Mouse (Mus musculus) neural tube, embryonic 15.5 days (tissue): ENCODE data around the gene Rasa2. TPM values are rescaled to one million over a fixed set of nuclear protein-coding genes. Genes with fewer than 3 reads are reported as not detected.
"Not testable (repeated sequence)": the region's sequence is repeated elsewhere in the genome, so short reads cannot be mapped to it uniquely, and the experiment has no call there.

Experiments
- ATAC-seq: fragments of 200-750 bp; cut with Nextera tagmentation; 2 replicates; pipeline ENCODE4 v1.8.0; 2017; ENCODE audit warnings: mild to moderate bottlenecking, moderate TSS enrichment, moderate library complexity; ENCODE audit not compliant: low FRiP score
- H3K27ac ChIP-seq: fragments of 300-500 bp; sonication (generic); replicated peaks from 2 replicates; pipeline ENCODE4 v1.5.1; 2015; ENCODE audit warnings: mild to moderate bottlenecking, inconsistent platforms
- H3K27me3 ChIP-seq: fragments of 300-500 bp; sonication (generic); replicated peaks from 2 replicates; pipeline ENCODE4 v1.6.1; 2015; ENCODE audit warnings: inconsistent platforms
- H3K36me3 ChIP-seq: fragments of 300-500 bp; sonication (generic); 2 replicates; pipeline ENCODE4 v1.6.1; 2015; ENCODE audit warnings: inconsistent platforms
- H3K4me1 ChIP-seq: fragments of 300-500 bp; sonication (generic); 2 replicates; pipeline ENCODE4 v1.6.1; 2015; ENCODE audit warnings: inconsistent platforms
- H3K4me2 ChIP-seq: fragments of 300-500 bp; sonication (generic); 2 replicates; pipeline ENCODE4 v1.6.1; 2015; ENCODE audit warnings: inconsistent platforms, mild to moderate bottlenecking, moderate library complexity
- H3K4me3 ChIP-seq: fragments of 300-500 bp; sonication (generic); replicated peaks from 2 replicates; pipeline ENCODE4 v1.5.1; 2015; ENCODE audit warnings: mild to moderate bottlenecking, inconsistent platforms
- H3K9ac ChIP-seq: fragments of 300-500 bp; sonication (generic); replicated peaks from 2 replicates; pipeline ENCODE4 v1.6.1; 2015; ENCODE audit warnings: mild to moderate bottlenecking, inconsistent platforms
- H3K9me3 ChIP-seq: fragments of 300-500 bp; sonication (generic); replicated peaks from 2 replicates; pipeline ENCODE4 v1.6.1; 2016; ENCODE audit warnings: inconsistent platforms
- WGBS: fragments of 180-500 bp; shearing (Covaris S2); methylation state at CpG from one replicate; pipeline ENCODE4 v1.1.7; 2015; ENCODE audit warnings: mixed read lengths; 5-methylcytosine and 5-hydroxymethylcytosine counted together
- polyA plus RNA-seq: library from polyadenylated mRNA; unstranded; fragments of >200 nt; fragmentation: Nextera tagmentation; extraction: Ambion mirVana; gene quantifications from 2 replicates; pipeline ENCODE4 v1.2.1, GENCODE M21; 2015

The Rasa2 gene
- polyA plus RNA-seq, 1 experiment from 2014 or later, result 18.7 TPM

DNA sequence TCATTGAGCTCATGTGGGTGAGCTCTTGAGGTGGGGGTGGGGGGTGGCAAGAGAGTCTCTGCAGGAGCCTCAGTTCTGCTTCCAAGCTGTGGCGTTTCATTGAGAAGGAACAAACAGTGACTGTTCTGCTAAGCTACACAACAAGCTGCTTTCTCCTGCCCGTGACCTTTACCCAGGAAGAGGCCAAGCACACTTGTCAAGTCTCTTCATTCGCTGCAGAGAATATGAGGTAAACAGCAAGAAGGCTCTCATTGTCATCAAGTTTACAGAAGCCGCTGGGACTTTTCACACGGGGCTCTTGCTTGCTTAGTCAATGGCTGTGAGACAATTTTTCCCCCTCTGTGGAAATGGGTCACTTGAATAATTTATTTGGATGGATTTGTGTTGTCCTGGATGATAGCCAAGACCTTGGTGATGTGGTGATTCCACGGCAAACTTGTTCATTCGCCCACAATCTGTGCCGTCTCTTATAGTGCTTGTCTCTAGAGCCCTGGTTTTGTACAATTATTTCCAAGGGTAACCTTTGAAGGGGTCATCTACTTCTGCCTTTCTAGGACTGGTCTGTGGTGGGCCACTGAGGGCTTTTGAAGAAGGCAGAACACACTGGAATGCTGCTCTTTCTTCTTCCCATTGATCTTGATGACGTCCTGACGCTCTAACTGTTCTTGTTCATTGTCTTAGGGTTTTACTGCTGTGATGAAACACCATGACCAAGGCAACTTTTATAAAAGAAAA is 29.3 kb upstream of the Rasa2 start:
- no peak overlapping the region for H3K4me3 ChIP-seq
- no peak overlapping the region for H3K4me2 ChIP-seq
- no peaks in the 10 kb centered on the region for H3K9me3 ChIP-seq
- 0 out of 2 replicates have a peak overlapping the region, but pooled peaks have one; percentile 34 for H3K27ac ChIP-seq
- H3K27me3 ChIP-seq, result no peaks in the 10 kb centered on the region
- no peaks in the 10 kb centered on the region for H3K4me1 ChIP-seq
- 55% methylated on average over 10 of the region's 10 CpGs for WGBS
- no peaks in the 10 kb centered on the region for H3K36me3 ChIP-seq
- no peak overlapping the region for H3K9ac ChIP-seq
- ATAC-seq, result peak; percentile 73

DNA sequence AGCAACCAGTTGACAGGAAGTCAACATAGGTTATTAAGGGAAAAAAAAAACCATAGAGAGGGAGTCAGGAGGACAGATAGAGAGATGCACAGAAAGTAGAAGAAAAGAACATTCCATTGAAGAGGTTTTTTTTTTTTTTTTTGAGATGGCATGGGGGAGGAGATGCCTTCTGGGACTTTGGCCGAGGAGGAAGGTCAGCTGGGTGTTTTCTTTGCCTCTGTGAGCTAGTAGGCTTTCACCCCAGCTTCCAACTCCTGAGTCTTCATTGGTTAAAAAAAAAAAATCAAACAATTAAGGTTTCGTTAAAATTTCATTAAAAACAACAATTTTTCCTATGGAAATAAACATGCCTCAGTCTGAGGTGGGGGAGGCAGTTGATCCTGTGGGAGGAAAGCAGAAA is 28.4 kb upstream of the Rasa2 start:
- ATAC-seq, result no peak

DNA sequence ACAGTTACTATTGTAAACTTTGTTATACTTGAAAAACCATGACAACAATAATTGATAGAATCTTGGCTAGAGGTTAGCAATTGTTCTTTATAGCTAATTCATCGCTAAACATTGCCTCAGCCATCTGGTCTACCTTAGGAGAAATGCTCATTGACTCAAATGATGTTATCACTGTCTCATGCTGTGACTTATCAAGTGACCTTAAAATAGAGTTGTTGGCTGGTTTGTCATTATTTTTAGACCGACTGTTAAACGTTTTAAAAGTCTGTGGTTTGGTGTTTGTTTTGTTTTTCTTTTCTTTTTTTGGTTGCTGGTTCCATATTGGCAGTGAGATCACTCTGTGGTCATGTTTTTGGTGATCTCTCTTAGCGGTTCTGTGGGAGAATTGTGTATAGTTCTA is 22.1 kb upstream of the Rasa2 start:
- no peak for ATAC-seq
- no peak overlapping the region for H3K9ac ChIP-seq
- 81% methylated on average over 4 of the region's 4 CpGs for WGBS

More for the DNA sequence above, 28.4 kb upstream of the Rasa2 start:
- 88% methylated on average over 2 of the region's 2 CpGs for WGBS
- H3K4me1 ChIP-seq, result no peaks in the 10 kb centered on the region
- no peak overlapping the region for H3K9ac ChIP-seq
- no peaks in the 10 kb centered on the region for H3K36me3 ChIP-seq
- H3K27me3 ChIP-seq, result no peaks in the 10 kb centered on the region
- H3K4me3 ChIP-seq, result no peak overlapping the region
- H3K4me2 ChIP-seq, result no peak overlapping the region
- H3K9me3 ChIP-seq, result no peaks in the 10 kb centered on the region
- H3K27ac ChIP-seq, result no peak overlapping the region

DNA sequence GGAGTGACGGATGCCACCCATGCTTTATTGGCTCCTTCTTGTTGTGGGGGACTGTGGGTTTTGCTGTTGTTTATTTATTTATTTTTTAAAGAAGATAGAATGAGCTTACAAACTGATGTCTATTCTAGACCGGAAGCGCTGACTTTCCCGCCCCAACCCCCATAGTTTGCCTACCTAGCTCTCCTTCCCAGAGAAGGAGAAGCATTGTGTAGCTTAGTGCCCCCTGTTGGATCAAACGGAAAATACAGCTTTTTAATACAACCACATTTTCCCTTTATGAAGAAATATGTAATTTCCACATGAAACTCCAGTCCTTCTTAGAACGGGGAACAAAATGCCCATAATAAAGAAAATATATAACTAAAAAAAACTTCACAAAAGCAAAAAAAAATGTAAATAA is 21.3 kb upstream of the Rasa2 start:
- Histone ChIP-seq H3K36me3 (no peaks in the 10 kb centered on the region), H3K27ac (no peak overlapping the region), H3K4me3 (no peak overlapping the region), H3K4me2 (no peak overlapping the region), H3K27me3 (no peaks in the 10 kb centered on the region), H3K4me1 (no peaks in the 10 kb centered on the region), H3K9ac (no peak overlapping the region), H3K9me3 (no peaks in the 10 kb centered on the region)
- 64% methylated on average over 6 of the region's 6 CpGs for WGBS
- no peak for ATAC-seq

More for the DNA sequence above, 22.1 kb upstream of the Rasa2 start:
- Histone ChIP-seq H3K4me2 (no peak overlapping the region), H3K27ac (no peak overlapping the region), H3K27me3 (no peaks in the 10 kb centered on the region), H3K4me1 (no peaks in the 10 kb centered on the region), H3K36me3 (no peaks in the 10 kb centered on the region), H3K9me3 (no peaks in the 10 kb centered on the region), H3K4me3 (no peak overlapping the region)

DNA sequence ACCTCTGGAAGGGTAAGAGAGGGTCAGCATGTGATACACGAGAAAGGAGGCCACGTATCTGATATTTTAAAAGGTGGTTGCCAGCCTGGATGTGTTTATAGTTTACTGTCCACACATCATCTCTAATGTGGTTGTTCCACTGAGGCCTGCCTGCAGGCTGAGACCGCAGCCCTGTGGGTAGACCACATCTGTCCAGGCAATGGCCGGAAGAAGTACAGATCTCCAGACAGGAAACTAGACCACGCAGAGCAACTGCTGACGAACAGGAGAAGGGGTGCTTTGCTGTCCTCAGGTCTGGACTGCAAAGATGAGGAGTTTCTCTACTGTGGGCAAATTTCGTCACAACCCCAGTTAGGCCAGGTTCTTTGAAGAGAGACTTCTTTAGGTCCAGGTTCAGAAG is 19.4 kb upstream of the Rasa2 start:
- Histone ChIP-seq H3K9ac (no peak overlapping the region), H3K4me1 (no peaks in the 10 kb centered on the region), H3K4me2 (no peak overlapping the region), H3K36me3 (no peaks in the 10 kb centered on the region), H3K9me3 (no peaks in the 10 kb centered on the region), H3K4me3 (no peak overlapping the region), H3K27ac (no peak overlapping the region), H3K27me3 (no peaks in the 10 kb centered on the region)
- ATAC-seq, result no peak
- 86% methylated on average over 7 of the region's 7 CpGs for WGBS

DNA sequence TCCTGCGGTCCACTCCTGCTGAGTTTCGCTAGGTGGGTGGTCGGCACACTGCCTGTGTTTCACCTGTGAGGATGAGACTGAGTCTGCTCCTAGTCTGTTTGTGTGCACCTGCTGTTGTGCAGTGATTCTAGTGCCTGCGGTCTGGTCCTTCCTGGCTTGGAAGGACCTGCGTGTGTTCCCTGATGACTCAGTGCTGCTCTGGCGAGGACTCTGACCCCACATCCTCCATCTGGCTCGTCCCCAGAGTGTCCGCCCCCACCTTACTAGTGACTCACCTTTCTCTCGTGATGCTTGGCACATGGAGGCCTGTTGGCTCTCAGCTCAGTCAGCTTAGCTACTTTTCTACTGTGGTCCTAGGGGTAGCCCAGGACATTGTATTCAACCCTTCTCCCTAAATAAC is 18.5 kb upstream of the Rasa2 start:
- no peak overlapping the region for H3K9ac ChIP-seq
- WGBS, result 73% methylated on average over 9 of the region's 9 CpGs
- H3K4me2 ChIP-seq, result no peak overlapping the region
- H3K4me3 ChIP-seq, result no peak overlapping the region
- H3K27me3 ChIP-seq, result no peaks in the 10 kb centered on the region
- no peaks in the 10 kb centered on the region for H3K9me3 ChIP-seq
- no peak overlapping the region for H3K27ac ChIP-seq
- H3K36me3 ChIP-seq, result no peaks in the 10 kb centered on the region
- H3K4me1 ChIP-seq, result no peaks in the 10 kb centered on the region
- no peak for ATAC-seq

DNA sequence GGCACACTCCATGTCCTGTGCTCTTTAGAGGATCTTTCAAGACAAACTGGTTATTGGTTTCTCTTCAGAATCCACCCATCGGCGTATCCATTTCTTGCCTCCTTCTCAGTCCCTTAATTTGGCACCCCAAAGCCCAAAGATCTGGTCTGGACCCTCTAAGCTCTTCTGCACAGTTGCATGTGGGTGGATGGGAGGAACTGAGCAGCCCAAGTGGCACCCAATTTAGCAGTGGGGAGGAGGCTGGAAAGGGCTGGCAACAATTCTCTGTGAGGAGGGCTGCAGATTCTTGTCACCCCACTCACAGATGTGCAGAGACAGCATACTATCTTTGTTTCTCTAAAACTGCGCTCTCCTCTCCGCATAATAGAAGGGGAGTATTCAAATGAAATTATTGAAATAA is 17.9 kb upstream of the Rasa2 start:
- Histone ChIP-seq H3K4me1 (no peaks in the 10 kb centered on the region), H3K27me3 (no peaks in the 10 kb centered on the region), H3K27ac (no peak overlapping the region), H3K36me3 (no peaks in the 10 kb centered on the region), H3K9me3 (no peaks in the 10 kb centered on the region), H3K9ac (no peak overlapping the region), H3K4me2 (no peak overlapping the region), H3K4me3 (no peak overlapping the region)
- WGBS, result 91% methylated on average over 4 of the region's 4 CpGs
- ATAC-seq, result no peak

DNA sequence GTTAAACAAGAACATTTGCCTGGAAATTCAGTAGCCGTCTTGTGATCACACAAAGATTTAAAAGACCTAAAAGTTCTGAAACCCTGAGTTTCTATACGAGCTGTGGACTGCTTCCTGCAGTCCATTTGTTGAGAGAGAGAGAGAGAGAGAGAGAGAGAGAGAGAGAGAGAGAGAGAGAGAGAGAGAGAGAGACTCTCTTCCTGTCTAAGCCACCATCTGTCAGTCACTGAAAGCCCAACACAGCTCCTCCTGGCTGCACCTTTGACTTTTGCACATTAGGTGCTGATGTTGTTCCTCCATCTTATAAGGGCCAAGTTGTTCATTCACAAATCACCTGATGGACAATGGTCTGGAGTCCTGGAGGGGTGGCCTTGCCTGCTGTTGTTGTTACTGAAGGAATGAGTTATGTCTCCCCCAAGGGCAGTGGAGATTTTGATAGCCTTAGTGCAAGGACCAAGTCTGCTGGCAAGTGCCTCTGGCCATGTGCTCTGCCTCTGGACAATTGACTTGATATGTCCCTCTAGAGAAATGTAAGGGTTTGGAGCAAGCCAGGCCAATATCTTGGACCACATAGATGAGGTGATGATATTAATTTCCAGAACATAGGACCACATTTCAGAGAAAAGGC is 15.4 kb upstream of the Rasa2 start:
- ATAC-seq, result no peak
- WGBS, result 75% methylated on average over 2 of the region's 2 CpGs
- H3K9me3 ChIP-seq, result no peaks in the 10 kb centered on the region
- H3K27me3 ChIP-seq, result no peaks in the 10 kb centered on the region
- H3K4me3 ChIP-seq, result no peak overlapping the region
- H3K36me3 ChIP-seq, result no peaks in the 10 kb centered on the region
- no peak overlapping the region for H3K27ac ChIP-seq
- no peak overlapping the region for H3K9ac ChIP-seq
- no peaks in the 10 kb centered on the region for H3K4me1 ChIP-seq
- no peak overlapping the region for H3K4me2 ChIP-seq

DNA sequence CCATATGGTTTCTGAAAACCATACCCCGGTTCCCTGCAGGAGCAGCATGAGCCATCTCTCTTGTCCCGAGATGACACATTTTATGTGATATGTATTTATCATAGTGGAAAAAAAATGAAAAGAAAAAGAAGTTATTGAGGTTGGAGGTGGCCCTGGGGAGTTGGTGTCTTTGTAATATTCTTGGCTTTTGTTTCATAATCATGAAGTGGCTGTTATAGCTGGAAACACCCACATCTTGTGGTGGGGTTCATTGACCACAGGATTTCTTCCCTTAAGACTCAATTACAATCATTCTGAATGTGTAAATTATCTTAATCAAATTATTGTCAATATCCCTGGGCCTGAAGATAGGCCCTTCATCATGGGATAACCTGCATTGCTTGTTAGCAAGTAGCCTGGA is 13.4 kb upstream of the Rasa2 start:
- WGBS, result 88% methylated on average over 2 of the region's 2 CpGs
- H3K9ac ChIP-seq, result no peak overlapping the region
- no peaks in the 10 kb centered on the region for H3K27me3 ChIP-seq
- ATAC-seq, result no peak
- no peaks in the 10 kb centered on the region for H3K36me3 ChIP-seq
- no peak overlapping the region for H3K4me2 ChIP-seq
- H3K4me1 ChIP-seq, result no peaks in the 10 kb centered on the region
- no peak overlapping the region for H3K27ac ChIP-seq
- H3K9me3 ChIP-seq, result no peaks in the 10 kb centered on the region
- no peak overlapping the region for H3K4me3 ChIP-seq

DNA sequence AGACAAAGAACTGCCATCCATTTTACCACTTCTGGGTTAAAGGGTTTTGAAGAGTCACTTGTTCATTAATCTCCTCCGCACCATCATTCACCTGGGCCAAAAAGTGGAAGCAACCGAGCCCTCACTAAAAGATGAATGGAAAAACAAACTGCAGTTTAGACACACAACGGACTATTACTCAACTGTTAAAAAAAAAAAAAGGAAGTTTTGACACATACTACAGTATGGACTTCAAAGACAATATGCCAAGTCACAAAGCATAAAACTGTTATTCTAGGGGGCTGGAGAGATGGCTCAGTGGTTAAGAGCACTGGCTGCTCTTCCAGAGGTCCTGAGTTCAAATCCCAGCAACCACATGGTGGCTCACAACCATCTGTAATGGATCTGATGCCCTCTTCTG is 12.6 kb upstream of the Rasa2 start:
- not testable (repeated sequence) for H3K4me3 ChIP-seq, H3K36me3 ChIP-seq, H3K4me2 ChIP-seq, H3K9me3 ChIP-seq, ATAC-seq, H3K9ac ChIP-seq, H3K27ac ChIP-seq, H3K4me1 ChIP-seq, H3K27me3 ChIP-seq
- WGBS, result 94% methylated on average over 3 of the region's 3 CpGs

DNA sequence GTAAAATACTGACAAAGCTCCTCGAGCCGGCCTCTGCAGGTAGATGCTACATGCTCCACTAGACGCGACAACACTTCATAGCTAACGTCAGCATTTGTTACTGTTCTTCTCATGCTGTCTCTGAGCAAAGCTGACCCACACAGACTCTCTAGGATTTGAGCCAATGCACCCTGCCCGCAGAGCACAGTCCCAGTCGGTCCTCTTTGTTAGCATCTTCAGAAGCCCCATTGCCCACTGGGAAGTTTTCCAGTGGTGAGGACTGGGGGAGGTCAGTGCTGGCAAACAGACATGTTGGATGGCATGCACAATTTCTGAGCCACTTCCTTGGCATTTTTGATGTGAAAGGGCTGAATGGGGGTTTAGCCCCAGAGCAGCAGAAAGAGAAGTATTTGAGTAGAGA is 8.0 kb upstream of the Rasa2 start:
- ATAC-seq, result no peak
- Histone ChIP-seq H3K27ac (no peak overlapping the region), H3K4me1 (no peaks in the 10 kb centered on the region), H3K9me3 (no peaks in the 10 kb centered on the region), H3K4me2 (no peak overlapping the region), H3K27me3 (no peaks in the 10 kb centered on the region), H3K36me3 (no peaks in the 10 kb centered on the region), H3K9ac (no peak overlapping the region), H3K4me3 (no peak overlapping the region)
- WGBS, result 82% methylated on average over 7 of the region's 7 CpGs

DNA sequence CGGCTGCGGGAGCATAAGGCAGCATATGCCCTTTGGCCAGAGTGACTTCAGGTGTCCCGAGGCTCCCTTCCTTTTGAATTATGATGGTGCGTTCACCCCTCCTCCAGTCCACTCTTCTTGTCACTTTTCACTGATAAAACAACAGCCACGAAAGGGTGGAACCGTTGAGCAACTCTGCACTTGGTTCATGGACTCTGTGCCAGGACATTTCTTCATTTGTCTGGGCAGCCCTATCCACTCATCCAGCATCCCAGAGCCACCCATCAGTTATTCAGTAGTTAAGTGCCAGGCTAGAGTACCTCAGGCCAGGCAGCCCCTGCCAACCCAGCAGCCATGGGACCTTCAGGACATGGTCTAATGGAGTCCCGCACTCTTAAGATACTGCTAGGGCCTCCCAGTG is 7.1 kb upstream of the Rasa2 start:
- WGBS, result 89% methylated on average over 7 of the region's 7 CpGs
- H3K9me3 ChIP-seq, result no peaks in the 10 kb centered on the region
- H3K27me3 ChIP-seq, result no peaks in the 10 kb centered on the region
- H3K4me1 ChIP-seq, result no peaks in the 10 kb centered on the region
- H3K4me2 ChIP-seq, result no peak overlapping the region
- H3K4me3 ChIP-seq, result no peak overlapping the region
- H3K9ac ChIP-seq, result no peak overlapping the region
- H3K36me3 ChIP-seq, result no peaks in the 10 kb centered on the region
- no peak for ATAC-seq
- H3K27ac ChIP-seq, result no peak overlapping the region
